Mouse (Mus musculus) myocyte (in vitro differentiated cells): ENCODE measurements around the gene Cox7a2. TPM values are rescaled to one million over a fixed set of nuclear protein-coding genes. Genes with fewer than 3 reads are reported as not detected.

ENCODE experiments used
- H3K27me3 ChIP-seq: one replicate; pipeline ENCODE4 v1.6.1; 2011; ENCODE audit not compliant: control insufficient read depth, insufficient read depth, insufficient read length
- H3K36me3 ChIP-seq: one replicate; pipeline ENCODE4 v1.6.1; 2011; ENCODE audit not compliant: control insufficient read depth, insufficient read depth
- H3K4me2 ChIP-seq: one replicate; pipeline ENCODE4 v1.6.1; 2011; ENCODE audit warnings: low read depth, control low read depth
- H3K4me3 ChIP-seq: one replicate; pipeline ENCODE4 v1.5.1; 2011; ENCODE audit warnings: mild to moderate bottlenecking, control low read depth, moderate library complexity
- H3K79me2 ChIP-seq: one replicate; pipeline ENCODE4 v1.6.1; 2011; ENCODE audit not compliant: control insufficient read depth, insufficient read depth
- H3ac ChIP-seq: one replicate; pipeline ENCODE4 v1.6.1; 2011; ENCODE audit not compliant: control insufficient read depth, insufficient read length
- E2F4 ChIP-seq: IDR thresholded peaks from one replicate; pipeline ENCODE4 v1.6.1; 2011; ENCODE audit warnings: mild to moderate bottlenecking, control low read depth, moderate library complexity; ENCODE audit not compliant: insufficient read depth
- MYOD1 ChIP-seq, 3 experiments: IDR thresholded peaks; one replicate each; pipeline ENCODE4 v1.6.1; 2011; ENCODE audit warnings: control low read depth in 2 of 3, low read depth in 2 of 3, mild to moderate bottlenecking in 2 of 3, moderate library complexity in 1 of 3; ENCODE audit not compliant: insufficient read length in 2 of 3, control insufficient read depth in 1 of 3
- MYOG ChIP-seq, 3 experiments: IDR thresholded peaks; one replicate each; pipeline ENCODE4 v1.6.1; 2011; ENCODE audit warnings: control low read depth in 2 of 3, low read depth in 2 of 3, mild to moderate bottlenecking in 2 of 3; ENCODE audit not compliant: insufficient read length in 2 of 3, control insufficient read depth in 1 of 3, insufficient read depth in 1 of 3
- REST ChIP-seq: IDR thresholded peaks from one replicate; pipeline ENCODE4 v1.6.1; 2011; ENCODE audit warnings: mild to moderate bottlenecking, control low read depth, moderate library complexity; ENCODE audit not compliant: insufficient read depth, insufficient read length
- SRF ChIP-seq: IDR thresholded peaks from one replicate; pipeline ENCODE4 v1.6.1; 2011; ENCODE audit warnings: low read depth; ENCODE audit not compliant: control insufficient read depth, insufficient read length
- TCF3 ChIP-seq: IDR thresholded peaks from one replicate; pipeline ENCODE4 v1.6.1; 2011; ENCODE audit warnings: low read depth, control low read depth; ENCODE audit not compliant: insufficient read length
- USF1 ChIP-seq: IDR thresholded peaks from one replicate; pipeline ENCODE4 v1.6.1; 2011; ENCODE audit warnings: low read depth, mild to moderate bottlenecking, control low read depth, moderate library complexity
- polyA plus RNA-seq: library from polyadenylated mRNA; unstranded; fragments of >200 nt; fragmentation: generic; extraction: Trizol; gene quantifications from one replicate; pipeline ENCODE4 v1.2.1, GENCODE M21; 2012; ENCODE audit warnings: missing spikeins

The Cox7a2 gene
- polyA plus RNA-seq, 1 experiment: 495 TPM

DNA sequence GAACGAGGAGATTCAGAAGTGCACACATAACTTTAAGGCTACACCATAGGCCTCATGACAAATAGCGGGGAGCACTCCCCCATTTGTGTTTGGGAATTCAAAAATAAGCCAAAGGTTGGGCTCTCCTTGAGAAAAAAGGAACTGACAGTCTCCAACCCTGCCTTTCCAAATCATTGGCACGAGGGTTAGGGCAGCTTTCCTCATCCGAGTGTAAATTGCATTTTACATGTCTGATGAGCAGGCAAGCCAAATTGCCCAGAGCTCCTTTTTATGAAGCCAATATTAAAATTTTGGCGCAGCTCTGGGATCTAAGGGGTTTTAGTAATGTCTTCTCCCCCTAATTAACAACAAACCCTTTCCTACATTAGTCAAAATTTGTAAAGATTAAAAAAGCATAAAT lies 43.2 kb downstream of the Cox7a2 start:
- Histone ChIP-seq H3K4me3 (peak overlapping the region; percentile 35), H3K36me3 (no peaks in the 10 kb centered on the region), H3ac (no peak overlapping the region), H3K79me2 (no peaks in the 10 kb centered on the region), H3K4me2 (peak overlapping the region; percentile 71), H3K27me3 (no peaks in the 10 kb centered on the region)
- TF ChIP-seq SRF (no peak), REST (no peak), USF1 (no peak)

DNA sequence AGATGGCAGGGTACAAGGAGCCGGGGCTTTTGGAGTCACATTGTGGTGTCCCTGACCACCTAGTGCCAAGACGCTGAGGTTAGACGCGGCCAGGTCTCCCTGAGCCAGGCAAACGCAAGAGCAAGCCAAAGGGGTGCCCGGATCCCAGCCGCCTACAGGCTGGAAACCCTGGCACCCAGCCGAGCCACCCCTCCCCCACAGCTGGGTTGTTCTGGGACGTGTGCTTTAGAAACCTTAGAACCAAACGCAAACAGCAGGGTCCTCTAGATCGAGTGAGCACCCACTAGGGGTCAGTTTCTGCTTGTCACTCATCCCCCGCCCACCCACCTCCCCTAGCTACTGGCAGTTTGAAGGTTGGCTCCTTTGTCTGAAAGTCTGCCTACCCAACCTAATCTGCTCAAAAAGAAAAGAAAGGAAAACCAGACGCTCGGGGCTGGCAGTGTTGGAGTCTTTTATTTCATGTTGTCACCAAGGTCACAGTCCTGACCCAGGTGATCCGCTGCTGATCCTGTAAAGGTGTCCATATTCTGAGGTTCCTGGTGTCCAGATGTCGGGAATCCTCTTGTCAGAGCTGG lies 45.1 kb downstream of the Cox7a2 start:
- TF ChIP-seq TCF3 (no peak), MYOD1 (IDR thresholded peaks at IDR 0.05; ENCODE audit: control insufficient read depth in 1 of 3, insufficient read length in 2 of 3, low read depth in 2 of 3) (no peak), E2F4 (no peak), MYOG (IDR thresholded peaks at IDR 0.05; ENCODE audit: control insufficient read depth in 1 of 3, insufficient read depth in 1 of 3, insufficient read length in 2 of 3, low read depth in 2 of 3) (no peak)
- peak overlapping the region; percentile 17 for H3K4me3 ChIP-seq

More for the DNA sequence above, 45.1 kb downstream of the Cox7a2 start:
- H3K27me3 ChIP-seq: no peaks in the 10 kb centered on the region
- H3K79me2 ChIP-seq: no peaks in the 10 kb centered on the region
- no peaks in the 10 kb centered on the region for H3K36me3 ChIP-seq
- peak overlapping the region; percentile 64 for H3K4me2 ChIP-seq
- H3ac ChIP-seq: no peak overlapping the region

Other genes with a start within 250 kb of the Cox7a2 start
- gene Col12a1, start 41.0 kb downstream of the Cox7a2 start, polyA plus RNA-seq: 17.7 TPM
- 24.7 TPM for gene Tmem30a, start 33.6 kb upstream of the Cox7a2 start, polyA plus RNA-seq